Mouse (Mus musculus): Measurements from ENCODE around the gene Adamts20.

DNA sequence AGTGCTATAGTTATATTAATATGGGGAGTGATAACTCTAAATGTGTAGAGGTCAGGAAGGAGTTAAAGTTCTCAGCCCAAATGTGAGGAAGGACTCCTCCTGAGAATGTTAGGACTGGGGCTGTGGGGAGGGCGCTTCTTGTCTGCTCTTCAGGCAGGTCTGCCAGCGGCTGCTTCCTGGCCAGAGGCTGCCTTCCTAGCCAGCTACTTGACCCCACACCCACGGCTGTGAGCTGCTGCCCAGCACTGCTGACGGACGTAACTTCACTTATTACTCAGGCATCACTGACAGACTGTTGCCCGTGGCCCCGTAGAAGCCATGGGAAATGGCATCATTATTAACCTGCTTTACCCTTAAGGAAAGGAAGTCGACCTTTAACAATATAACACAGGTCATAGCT is 242.1 kb downstream of the Adamts20 start:
- TF ChIP-seq POLR2A (IDR thresholded peaks at IDR 0.05; ENCODE audit: insufficient read length, low read depth) (no peak), CEBPB (IDR thresholded peaks at IDR 0.05; ENCODE audit: insufficient read depth, poor library complexity, severe bottlenecking) (no peak), E2F4 (IDR thresholded peaks at IDR 0.05; ENCODE audit: insufficient read depth) (no peak), USF1 (IDR thresholded peaks at IDR 0.05; ENCODE audit: low read depth) (no peak), SRF (IDR thresholded peaks at IDR 0.05; ENCODE audit: control insufficient read depth, insufficient read length, low read depth) (no peak), TCF12 (IDR thresholded peaks at IDR 0.05; ENCODE audit: insufficient read depth, poor library complexity, severe bottlenecking) (no peak), MYOD1 (IDR thresholded peaks at IDR 0.05; ENCODE audit: control insufficient read depth in 1 of 3, insufficient read length in 2 of 3, low read depth in 2 of 3) (no peak), POLR2AphosphoS2 (IDR thresholded peaks at IDR 0.05; ENCODE audit: insufficient read length, low read depth) (no peak), MAX (IDR thresholded peaks at IDR 0.05; ENCODE audit: low read depth) (no peak), REST (IDR thresholded peaks at IDR 0.05; ENCODE audit: insufficient read depth, insufficient read length) (no peak), MYOG (IDR thresholded peaks at IDR 0.05; ENCODE audit: control insufficient read depth in 1 of 3, insufficient read depth in 1 of 3, insufficient read length in 2 of 3, low read depth in 2 of 3) (no peak)
